Mouse (Mus musculus): Measurements from ENCODE around the gene Rbmxl2.

Rbmxl2 gene

DNA sequence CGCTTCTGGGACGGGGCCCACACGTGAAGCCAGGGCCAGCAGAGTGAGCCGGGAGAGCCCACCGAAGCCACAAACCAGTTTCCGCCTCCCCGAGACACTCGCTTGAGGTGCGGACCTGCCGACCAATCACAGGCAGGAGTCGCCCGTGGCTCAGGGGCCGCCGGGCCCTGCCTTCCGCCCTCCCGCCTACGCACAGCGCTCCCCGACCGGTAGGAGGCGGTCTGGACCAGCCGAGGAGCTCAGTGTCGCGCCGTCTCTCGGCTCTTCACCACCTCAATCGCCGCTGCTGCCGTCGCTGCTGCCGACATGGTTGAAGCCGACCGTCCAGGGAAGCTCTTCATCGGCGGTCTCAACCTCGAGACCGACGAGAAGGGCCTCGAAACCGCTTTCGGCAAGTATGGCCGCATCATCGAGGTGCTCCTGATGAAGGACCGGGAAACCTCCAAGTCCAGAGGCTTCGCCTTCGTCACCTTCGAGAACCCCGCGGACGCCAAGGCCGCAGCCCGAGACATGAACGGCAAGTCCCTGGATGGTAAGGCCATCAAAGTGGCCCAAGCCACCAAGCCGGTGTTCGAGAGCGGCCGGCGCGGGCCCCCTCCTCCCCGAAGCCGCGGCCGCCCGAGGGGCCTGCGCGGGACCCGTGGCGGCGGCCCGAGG is at the start of gene Rbmxl2:
TSS of gene Rbmxl2 (plus strand) at position 242 of the 657 bp plus-strand sequence.
- peak; percentile 64 for DNase-seq (ENCODE audit: low spot score)

DNA sequence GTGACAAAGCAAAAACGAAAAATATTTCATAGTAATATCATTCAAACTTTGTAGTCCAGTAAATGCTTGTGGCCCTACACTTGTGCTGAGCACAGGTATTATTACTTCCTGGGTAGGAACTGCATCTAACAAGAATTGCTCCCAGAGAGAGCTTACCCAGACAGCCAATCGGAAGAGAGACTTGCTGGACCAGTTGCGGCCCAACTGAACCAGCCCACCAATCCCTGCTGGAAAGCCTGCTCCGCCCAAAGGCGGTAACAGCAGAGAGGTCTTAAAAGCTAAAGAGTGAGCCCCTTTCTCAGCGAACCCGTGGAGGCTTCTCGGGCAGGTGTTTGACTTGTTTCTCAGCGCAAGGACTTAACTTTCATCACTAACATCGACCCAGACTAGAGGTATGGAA is 42.6 kb upstream of the Rbmxl2 start, which contains the start of gene Nlrp14:
TSS of gene Nlrp14 (plus strand) at position 301 of the 400 bp plus-strand sequence.
- DNase-seq (ENCODE audit: low spot score): no peak

DNA sequence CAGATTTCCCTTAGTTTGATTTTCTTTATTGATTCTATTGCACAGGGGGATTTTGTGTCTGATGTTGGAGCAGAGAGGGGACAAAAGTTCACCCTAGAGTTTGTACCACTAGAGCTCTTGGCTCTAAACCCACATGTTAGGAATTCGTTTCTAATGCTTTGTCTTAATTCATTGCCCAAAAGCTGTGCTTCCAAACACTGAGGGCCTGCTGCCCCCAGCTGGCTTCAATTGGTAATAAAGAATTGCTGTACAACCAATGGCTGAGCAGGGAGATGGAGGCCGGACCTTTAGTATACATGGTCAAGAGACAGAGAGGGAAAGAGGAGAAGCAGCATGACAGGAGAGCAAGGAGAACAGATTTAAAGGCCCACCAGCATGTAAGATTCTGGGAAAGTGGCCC is 28.8 kb upstream of the Rbmxl2 start:
- no peak for DNase-seq (ENCODE audit: low spot score)

DNA sequence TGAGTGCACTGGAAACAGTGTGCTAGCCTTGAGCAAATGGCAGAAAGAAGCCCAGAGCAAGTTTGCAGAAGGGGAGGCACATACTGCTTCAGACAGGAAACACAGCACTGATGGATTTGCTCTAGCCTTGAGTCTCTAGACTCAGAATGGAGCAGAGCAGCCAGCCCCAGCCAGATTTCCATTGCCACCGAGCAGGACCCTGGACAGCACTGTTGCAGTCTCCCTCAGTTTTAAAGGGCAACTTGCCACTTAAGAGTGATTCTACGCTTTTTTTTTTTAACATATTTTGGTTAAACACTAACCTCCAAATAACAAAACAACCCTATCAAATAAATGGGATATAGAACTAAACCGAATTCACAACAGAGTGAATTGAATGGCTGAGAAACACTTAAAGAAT is 7.4 kb upstream of the Rbmxl2 start:
- DNase-seq (ENCODE audit: low spot score): peak; percentile 51

DNA sequence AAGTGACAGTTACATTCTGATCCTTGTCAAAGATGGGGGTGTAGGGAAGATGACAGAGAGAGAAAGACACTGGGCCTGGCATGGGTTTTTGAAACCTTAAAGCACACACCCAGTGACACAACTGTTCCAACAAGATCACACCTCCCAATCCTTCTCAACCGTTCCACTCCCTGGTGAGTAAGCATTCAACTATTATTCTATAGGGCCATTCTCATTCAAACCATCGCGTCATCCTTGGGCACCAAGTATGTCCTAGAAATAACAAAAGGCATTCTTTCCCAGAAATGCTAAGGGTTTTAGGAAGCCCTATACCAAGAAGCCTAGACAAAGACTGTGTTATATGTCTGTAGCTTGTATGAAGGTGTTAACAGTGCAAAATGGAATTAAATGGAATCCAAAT is 1.4 kb upstream of the Rbmxl2 start:
- no peak for DNase-seq (ENCODE audit: low spot score)

DNA sequence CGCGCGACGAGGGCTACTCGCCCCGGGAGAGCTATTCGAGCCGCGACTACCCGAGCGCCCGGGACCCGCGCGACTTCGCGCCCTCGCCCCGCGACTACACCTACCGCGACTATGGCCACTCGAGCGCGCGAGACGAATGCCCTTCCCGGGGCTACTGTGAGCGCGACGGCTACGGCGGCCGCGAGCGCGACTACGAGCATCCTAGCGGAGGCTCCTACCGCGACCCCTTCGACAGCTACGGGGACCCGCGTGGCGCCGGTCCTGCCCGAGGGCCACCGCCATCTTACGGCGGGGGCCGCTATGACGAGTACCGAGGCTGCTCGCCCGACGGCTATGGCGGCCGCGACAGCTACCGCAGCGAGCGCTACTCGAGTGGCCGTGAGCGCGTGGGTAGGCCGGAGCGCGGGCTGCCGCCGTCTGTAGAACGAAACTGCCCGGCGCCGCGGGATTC is 906 bp downstream of the Rbmxl2 start:
- peak; percentile 53 for DNase-seq (ENCODE audit: low spot score)

DNA sequence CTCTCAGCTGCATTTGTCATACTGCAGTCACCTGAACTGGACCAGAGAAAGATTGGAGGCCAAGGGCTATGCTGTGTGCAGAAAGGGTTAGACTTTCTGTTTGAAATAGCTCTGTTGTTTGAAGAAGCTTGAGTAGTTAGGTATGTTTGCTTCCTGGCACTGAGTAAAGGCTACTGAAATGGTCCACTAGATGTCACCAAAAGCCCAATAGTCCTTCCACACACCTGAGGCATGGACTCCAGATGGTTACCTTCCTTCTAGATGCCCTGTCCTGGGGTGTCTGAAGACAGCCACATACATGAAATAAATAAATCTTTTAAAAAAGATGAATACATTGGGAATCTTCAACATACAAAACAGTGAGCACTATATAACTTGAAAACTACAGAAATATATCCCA is 6.5 kb downstream of the Rbmxl2 start:
- DNase-seq (ENCODE audit: low spot score): no peak

DNA sequence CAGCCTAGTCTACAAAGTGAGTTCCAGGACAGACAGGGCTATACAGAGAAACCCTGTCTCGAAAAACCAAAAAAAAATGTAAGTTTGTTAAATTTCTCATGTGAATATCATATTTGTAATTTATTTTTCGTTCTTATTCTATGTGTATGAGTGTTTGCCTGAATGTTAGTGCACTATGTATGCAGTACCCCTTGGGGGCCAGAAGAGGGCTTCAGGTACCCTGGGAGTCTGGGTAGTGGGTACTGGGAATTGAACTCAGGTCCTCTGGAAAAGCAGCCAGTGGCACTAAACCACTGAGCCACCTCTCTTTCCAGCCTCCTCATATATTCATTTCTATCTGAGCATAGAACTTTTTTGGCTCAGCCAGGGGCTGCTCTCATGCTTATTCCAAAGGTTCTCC is 7.6 kb downstream of the Rbmxl2 start:
- DNase-seq (ENCODE audit: low spot score): no peak

DNA sequence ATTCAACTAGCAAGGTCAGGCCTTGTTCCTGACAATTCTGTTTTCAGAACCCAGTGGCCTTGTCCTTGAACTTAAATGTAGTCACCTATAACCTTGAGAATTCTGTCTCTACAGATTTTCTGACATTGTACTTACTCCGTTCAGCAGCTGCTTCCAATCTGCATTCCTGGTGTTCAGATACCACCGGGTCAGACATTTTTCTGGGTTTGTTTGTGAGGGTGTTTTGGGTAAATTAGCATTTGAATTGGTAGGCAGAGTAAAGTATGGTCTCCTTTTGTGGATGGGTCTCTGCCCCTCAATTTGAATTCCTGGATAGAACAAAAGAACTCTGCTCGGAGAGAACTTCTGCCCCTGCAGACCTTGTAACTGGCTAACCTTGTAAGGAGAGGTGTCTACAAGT is 27.6 kb downstream of the Rbmxl2 start:
- no peak for DNase-seq (ENCODE audit: low spot score)

DNA sequence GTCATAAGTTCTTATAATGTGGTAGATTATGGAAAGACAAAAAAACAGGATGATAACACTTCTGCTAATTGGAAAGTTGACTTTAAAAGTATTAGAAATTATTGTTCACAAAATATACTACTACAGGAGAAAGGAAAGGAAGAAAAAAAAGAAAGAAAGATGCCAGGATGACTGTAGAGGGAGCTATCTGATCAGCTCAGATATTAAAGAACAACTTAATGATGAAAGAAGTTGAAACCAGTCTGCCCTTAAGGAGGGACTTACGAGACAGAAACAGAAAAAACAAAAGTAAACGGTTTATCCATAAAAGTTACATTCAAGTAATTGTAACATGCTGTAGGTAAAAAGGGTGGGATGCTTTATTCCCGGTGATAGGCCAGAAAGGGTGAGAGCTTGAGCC is 28.3 kb downstream of the Rbmxl2 start:
- no peak for DNase-seq (ENCODE audit: low spot score)

DNA sequence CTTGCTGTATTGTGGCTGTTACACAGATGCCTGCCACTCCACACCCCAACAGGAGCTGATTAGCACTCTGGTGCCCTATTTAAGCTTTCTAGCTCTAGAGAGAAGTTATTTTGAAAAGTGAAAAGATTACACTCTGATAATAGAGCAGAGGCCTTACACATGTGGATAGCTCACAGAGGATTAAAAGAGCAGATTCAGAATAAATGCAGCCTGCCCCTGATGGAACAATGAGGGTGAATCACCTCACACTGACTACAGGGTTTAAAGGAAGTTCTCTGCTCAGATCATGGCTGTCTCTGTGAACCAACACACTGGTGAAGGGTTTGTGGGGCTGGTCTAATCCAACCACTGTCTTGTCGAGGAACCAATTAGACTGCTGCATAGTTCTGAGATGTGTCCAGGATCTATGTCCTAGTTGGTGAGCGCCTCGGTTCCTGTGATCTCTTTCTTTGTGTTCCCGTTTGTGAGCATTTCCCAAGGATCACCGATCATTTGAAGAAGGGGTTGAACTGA is 32.2 kb downstream of the Rbmxl2 start:
- DNase-seq (ENCODE audit: low spot score): no peak

DNA sequence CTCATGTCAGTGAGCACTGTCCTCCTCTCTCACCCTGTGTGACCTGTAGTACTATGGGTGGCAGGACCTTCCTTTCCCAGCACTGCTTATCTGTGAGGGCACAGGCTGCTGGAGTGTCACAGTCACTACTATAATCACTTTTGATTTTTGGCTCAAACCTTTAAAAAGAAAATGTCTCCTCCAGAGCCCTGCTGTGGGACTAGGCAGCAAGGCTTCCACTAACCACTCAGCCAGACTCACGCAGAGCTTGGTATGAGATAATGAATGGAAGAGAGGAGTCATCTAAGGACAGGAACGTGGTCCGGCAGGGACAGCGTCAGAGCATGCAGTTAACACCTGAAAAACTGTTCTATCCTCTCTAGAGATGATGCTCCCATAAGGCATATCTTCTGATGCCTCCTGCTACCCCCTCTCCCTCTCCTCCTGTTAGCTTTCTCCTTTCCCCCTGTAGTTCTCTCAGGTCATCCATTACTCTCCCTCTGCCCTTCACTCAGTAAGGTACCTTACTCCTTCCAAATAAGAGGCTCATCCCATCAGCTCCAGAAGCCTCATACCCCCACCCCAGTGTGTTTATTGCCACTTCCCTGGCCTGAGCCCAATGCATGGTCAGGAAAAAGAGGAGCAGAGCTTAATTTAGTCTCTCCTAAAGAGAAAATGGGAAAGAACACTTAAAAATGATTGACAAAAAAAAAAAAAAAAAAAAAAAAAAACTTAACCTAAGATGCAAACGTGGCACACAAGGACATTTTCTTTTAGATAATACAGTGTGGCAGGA is 41.2 kb downstream of the Rbmxl2 start:
- DNase-seq (ENCODE audit: low spot score): no peak

DNA sequence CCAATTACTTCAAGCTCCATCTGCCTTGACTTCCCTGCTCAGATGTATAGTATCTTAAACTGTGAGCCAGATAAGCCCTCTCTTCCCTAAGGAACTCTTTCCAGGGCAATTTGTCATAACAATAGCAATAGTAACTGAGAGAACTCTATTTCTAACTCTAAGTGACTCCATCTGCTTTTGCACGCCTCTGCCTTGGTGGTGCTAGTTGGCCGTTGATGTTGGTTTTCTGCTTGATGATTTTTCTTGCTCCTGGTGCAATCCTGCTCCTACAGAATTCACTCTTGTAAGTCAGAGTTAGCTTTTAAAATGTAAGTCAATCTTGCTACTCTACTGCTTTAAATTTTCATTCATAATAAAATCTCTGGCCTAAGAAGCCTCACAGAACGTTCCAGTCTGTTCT is 44.1 kb downstream of the Rbmxl2 start:
- DNase-seq (ENCODE audit: low spot score): no peak

DNA sequence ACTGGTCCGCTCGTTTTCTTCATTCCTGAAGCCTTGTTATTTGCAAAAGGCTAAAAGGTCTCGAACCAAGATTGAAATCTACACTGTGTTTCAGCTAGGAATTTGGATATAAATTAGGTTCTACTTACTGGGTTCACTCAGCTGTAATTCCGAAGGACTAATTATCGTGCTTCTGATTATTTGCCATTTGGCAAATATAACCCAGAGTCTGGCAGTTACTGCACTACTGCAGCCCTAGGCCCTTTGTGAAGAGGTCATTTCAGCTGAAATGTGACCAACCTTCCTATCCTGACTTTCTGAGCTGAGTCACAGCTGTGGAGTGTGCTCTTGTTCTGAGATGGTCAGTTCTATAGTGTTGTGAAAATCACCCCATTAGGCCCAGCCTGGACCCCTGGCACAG is 50.7 kb downstream of the Rbmxl2 start:
- no peak for DNase-seq (ENCODE audit: low spot score)
